Mouse (Mus musculus) liver, adult 2 months (tissue): ENCODE results near the gene Bcl9.

Experiments
- CTCF ChIP-seq: fragments of 200-500 bp; IDR thresholded peaks from 2 replicates; pipeline ENCODE4 v1.5.1; 2011; ENCODE audit warnings: low read depth, low read length, control low read depth
- POLR2A ChIP-seq: fragments of 200-500 bp; IDR thresholded peaks from 2 replicates; pipeline ENCODE4 v1.6.1; 2011; ENCODE audit warnings: low read length, control low read depth; ENCODE audit not compliant: insufficient read depth; ENCODE audit errors: extremely low read depth

- TF ChIP-seq CTCF: no peak
- TF ChIP-seq POLR2A: no peak
Observed at GRCm38 (mm10) chr3:97161773-97162172, 135.9 kb downstream of the Bcl9 start.
